Mouse (Mus musculus): ENCODE measurements around the gene Optn.

DNA sequence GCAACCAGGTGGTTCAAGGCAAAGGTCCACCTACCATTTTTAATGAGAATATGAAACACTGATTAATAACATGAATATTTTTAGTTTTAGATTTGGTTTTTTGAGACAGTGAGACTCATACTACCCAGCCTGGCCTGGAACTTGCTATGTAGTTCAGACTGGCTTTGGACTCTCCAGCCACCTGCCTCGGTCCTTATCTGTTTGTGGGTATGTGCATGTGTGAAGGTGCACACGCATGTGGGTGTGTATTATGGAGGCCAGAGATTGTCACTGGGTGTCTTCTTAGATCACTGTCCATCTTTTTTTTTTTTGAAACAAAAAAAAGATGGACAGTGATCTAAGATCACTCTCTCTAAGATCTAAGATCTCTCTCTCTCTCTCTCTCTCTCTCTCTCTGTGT, 13.3 kb downstream of the Optn start:
- TF ChIP-seq CTCF (conservative IDR thresholded peaks at IDR 0.05 in 1 of 2, IDR thresholded peaks at IDR 0.05 in 1 of 2; ENCODE audit: low read depth in 2 of 2, low read length in 2 of 2) (no peak), ETS1 (conservative IDR thresholded peaks at IDR 0.05; ENCODE audit: low read depth, low read length) (no peak), RAD21 (IDR thresholded peaks at IDR 0.05; ENCODE audit: low read depth, low read length) (no peak), ELF1 (IDR thresholded peaks at IDR 0.05; ENCODE audit: low read depth, low read length) (no peak), MYC (IDR thresholded peaks at IDR 0.05; ENCODE audit: low read depth, low read length) (no peak), TCF12 (IDR thresholded peaks at IDR 0.05; ENCODE audit: low read depth, low read length) (no peak), ZKSCAN1 (IDR thresholded peaks at IDR 0.05; ENCODE audit: borderline replicate concordance, low read depth, low read length) (no peak), CHD2 (IDR thresholded peaks at IDR 0.05; ENCODE audit: low read length) (no peak)

All from CH12.LX (cell line).